Mouse (Mus musculus): ENCODE results near the gene Abhd4. TPM values are rescaled to one million over a fixed set of nuclear protein-coding genes. Genes with fewer than 3 reads are reported as not detected.

Gene Abhd4
- polyA plus RNA-seq, 1 experiment from 2014 or later, result 44.7 TPM

DNA sequence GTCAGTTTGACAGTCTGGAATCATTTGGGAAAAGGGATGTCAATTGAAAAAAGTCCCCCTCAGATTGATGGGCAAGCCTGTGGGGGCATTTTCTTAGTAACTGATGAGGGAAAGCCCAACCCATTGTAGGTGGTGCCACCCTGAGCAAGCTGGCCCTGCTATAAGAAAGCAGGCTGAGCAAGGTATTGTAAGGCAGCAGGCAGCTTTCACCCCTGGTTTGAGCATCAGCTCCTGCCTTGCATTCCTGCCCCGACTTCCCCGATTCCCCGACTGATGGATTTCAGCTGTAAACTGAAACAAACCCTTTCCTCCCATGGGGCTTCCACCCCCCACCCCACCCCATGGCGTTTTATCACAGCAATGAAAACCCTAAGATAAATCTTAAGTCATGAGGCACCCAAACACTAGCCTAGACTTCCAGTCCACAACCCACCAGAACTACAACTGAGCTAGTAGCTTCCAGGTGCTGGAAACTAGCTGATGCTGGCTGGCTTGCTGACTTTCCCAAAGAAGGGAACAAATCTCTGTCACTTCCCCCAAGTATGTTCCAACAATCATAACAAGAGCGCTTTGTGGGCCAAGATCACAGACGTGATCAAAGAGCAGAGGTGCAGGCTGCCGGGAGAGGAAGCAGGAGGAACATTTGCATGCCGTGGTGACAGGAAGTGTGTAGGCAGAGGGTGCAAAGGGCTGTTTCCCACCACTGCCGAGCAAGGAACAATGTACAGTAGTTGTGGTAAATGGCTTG, 21.0 kb upstream of the Abhd4 start:
- WGBS, result 51% methylated on average over 9 of the region's 9 CpGs
- DNase-seq (ENCODE audit: low spot score), result no peak
- peaks cover 4% of the 10 kb centered on the region; the same call in 1 of the 2 replicates for H3K27me3 ChIP-seq (ENCODE audit: insufficient read depth, poor library complexity, severe bottlenecking)
- no peak overlapping the region for H3K4me3 ChIP-seq
- peaks cover 25% of the 10 kb centered on the region for H3K36me3 ChIP-seq
- H3K9me3 ChIP-seq, result no peaks in the 10 kb centered on the region
- H3K27ac ChIP-seq, result peak overlapping the region; percentile 0; the same call in 1 of the 2 replicates
- peaks cover 38% of the 10 kb centered on the region for H3K4me1 ChIP-seq (replicated peaks)

DNA sequence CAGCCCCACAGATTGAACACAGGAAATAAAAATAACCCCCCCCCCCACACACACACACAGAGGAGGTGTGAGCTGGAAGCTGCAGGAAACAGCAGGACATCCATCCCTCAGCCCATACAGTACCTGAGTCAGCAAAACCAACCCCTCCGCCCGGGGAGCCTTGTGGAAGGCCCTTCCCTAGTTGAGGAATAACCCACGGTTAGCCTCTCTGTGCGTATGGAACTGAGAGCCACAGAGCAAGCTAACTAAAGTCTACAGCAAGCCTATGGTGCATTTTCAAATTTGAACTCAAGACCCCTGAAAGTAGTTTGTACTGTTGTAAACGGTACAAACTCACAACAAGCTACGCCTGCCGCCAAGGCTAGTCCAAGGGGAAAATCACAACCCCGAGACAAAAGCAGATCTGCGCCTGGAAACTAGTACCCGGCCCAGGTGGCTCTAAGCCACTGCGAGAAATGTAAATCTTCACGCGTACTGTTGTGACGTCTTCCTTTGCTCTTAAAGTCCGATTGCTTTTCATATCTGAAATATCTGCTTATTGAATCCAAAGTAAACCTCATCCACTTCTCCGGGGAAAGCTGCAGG, 20.3 kb upstream of the Abhd4 start:
- WGBS, result 77% methylated on average over 16 of the region's 16 CpGs
- peaks cover 31% of the 10 kb centered on the region for H3K4me1 ChIP-seq (replicated peaks)
- no peaks in the 10 kb centered on the region for H3K9me3 ChIP-seq
- H3K4me3 ChIP-seq, result no peak overlapping the region
- DNase-seq (ENCODE audit: low spot score), result no peak
- peaks cover 4% of the 10 kb centered on the region; the same call in 1 of the 2 replicates for H3K27me3 ChIP-seq (ENCODE audit: insufficient read depth, poor library complexity, severe bottlenecking)
- H3K27ac ChIP-seq, result peak overlapping the region; percentile 53; the same call in 1 of the 2 replicates
- peaks cover 30% of the 10 kb centered on the region for H3K36me3 ChIP-seq

DNA sequence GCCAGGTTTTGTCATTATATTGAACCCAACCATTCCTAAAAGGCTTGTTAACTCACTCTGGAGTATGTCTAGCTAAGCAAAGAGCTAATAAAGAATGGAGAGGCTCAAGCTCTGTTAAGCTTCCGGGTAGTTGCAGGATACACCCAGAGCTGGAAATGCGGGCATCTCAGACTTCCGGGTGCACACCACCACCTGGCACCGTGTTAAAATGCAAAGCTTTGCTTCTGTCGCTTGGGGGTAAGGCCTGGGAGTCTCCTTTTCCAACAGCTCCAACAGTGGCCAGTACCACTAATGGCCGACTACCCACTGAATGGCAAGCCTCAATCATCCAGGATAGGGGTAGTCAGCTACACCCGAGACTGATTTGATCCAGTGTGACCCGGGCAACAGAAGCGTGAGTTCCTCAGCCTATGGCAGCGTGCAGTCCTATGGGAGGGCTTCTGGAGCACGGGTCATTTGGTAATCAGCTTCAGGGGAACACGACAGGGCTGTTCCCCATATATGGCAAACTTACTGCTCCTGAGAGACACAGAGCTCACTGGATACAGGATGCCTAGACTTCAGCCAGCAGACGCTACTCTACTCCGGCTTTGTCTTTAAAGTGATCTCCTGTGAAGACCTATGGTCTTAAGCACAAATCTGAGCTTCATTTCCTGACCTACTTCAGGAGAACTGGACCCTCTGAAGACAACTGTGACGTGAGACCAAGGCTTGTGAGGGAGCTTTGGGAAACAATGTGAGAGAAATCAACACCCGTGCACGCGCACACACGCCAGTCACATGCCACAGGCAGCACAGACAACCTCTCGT, 19.6 kb upstream of the Abhd4 start:
- H3K4me1 ChIP-seq (replicated peaks), result peaks cover 23% of the 10 kb centered on the region
- peaks cover 36% of the 10 kb centered on the region for H3K36me3 ChIP-seq
- no peaks in the 10 kb centered on the region for H3K9me3 ChIP-seq
- WGBS, result 86% methylated on average over 20 of the region's 20 CpGs
- no peak overlapping the region for H3K4me3 ChIP-seq
- DNase-seq (ENCODE audit: low spot score), result no peak
- no peaks in the 10 kb centered on the region for H3K27me3 ChIP-seq (ENCODE audit: insufficient read depth, poor library complexity, severe bottlenecking)
- peak overlapping the region; percentile 53; the same call in 1 of the 2 replicates for H3K27ac ChIP-seq

DNA sequence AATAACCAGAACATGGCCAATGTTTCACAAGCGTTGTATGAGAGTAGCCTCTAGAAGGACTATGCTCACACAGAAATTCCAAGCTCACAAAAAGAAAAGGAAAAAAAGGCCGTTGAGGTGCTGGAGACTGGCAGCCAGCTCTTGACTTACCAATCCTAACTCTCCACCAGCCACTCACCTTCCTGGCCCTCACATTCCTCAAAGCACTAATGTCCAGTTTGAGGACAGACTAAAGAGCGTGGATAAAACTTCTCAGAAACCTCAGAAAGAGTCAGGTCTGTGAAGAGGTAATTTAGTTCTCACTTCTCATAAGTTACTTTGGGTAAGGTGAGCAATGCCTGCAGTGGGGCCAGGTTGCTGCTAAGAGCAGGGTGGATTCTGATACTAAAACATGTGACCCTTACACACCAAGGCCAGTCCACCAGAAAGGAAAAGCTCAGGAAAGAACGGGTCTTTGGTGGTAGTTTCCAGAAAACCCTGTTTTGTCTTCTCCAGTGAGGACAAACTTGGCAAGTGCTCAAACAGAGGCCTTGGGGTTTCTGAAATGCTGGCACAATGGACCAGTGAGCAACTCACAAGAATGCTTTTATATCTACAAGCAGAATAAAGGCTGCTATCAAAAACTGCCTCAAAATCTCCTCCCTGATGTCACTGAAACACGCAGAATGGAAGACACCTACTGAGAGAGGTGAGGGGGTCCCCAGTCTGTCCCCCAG, 18.0 kb upstream of the Abhd4 start:
- H3K36me3 ChIP-seq, result peaks cover 44% of the 10 kb centered on the region
- 83% methylated on average over 5 of the region's 5 CpGs for WGBS
- H3K4me1 ChIP-seq (replicated peaks), result peaks cover 22% of the 10 kb centered on the region
- H3K4me3 ChIP-seq, result no peak overlapping the region
- H3K27ac ChIP-seq, result no peak overlapping the region
- no peak for DNase-seq (ENCODE audit: low spot score)
- no peaks in the 10 kb centered on the region for H3K9me3 ChIP-seq
- H3K27me3 ChIP-seq (ENCODE audit: insufficient read depth, poor library complexity, severe bottlenecking), result no peaks in the 10 kb centered on the region

DNA sequence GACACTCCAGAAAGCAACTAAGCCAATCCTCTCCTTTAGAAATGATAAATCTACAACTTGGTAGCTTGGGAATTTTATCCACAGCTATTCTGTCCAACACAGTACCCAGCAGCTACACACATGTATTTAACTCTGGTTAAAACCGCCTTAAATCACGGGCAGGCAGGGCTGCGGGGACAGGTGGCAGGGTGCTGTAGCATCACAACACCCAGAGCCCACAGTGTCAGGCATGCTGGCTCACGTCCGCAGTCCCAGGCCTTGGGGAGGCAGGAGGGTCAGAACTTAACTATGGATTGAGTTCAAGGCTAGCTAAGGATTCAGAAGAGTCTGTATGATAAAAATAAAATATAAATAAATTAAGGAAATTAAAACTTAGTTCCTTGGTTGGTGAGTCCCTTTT, 17.1 kb upstream of the Abhd4 start:
- WGBS, result 90% methylated on average over 5 of the region's 5 CpGs
- H3K36me3 ChIP-seq, result peaks cover 53% of the 10 kb centered on the region
- peaks cover 19% of the 10 kb centered on the region for H3K4me1 ChIP-seq (replicated peaks)
- H3K4me3 ChIP-seq, result no peak overlapping the region
- no peaks in the 10 kb centered on the region for H3K27me3 ChIP-seq (ENCODE audit: insufficient read depth, poor library complexity, severe bottlenecking)
- no peak for DNase-seq (ENCODE audit: low spot score)
- peaks cover 3% of the 10 kb centered on the region; the same call in 1 of the 2 replicates for H3K9me3 ChIP-seq
- no peak overlapping the region for H3K27ac ChIP-seq

DNA sequence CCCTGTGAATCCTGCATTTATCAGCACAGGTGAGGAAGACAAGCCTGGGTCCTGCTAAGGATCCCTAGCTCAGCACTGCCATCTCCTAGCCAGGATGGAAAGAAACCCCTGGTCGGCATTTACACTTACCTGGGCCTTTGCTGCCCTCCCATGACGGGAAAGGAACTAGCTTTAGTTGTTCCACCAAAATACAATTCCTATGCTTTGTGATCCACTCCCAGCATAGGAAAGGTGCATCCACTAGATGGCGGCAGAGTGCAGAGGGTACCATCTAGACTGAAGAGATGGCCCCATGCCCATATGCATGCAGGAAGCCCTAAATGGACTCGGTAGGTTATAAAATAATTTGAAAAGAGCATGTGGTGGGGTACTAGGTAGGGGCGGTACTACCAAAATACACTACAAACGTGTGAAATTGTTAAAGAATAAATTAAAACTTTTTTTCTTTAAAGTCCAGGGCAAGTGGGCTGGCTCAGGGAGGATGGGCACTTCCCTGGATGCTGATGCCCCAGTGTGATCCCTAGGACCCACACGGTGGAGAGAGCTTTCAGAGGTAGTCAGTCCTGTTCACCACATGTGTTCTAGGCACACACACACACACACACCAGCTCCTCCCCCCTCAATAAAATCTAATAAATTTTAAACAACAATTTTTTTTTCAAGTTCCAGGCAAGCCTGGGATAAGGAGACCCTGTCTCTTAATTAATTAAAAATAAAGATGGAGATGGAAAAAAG, 14.8 kb upstream of the Abhd4 start:
- Histone ChIP-seq H3K27ac (no peak overlapping the region), H3K27me3 (ENCODE audit: insufficient read depth, poor library complexity, severe bottlenecking) (no peaks in the 10 kb centered on the region), H3K36me3 (peaks cover 68% of the 10 kb centered on the region), H3K9me3 (peaks cover 5% of the 10 kb centered on the region; the same call in 1 of the 2 replicates), H3K4me1 (replicated peaks) (peaks cover 6% of the 10 kb centered on the region; the same call in 1 of the 2 replicates), H3K4me3 (no peak overlapping the region)
- 23% methylated on average over 7 of the region's 7 CpGs for WGBS
- DNase-seq (ENCODE audit: low spot score), result peak; percentile 76

DNA sequence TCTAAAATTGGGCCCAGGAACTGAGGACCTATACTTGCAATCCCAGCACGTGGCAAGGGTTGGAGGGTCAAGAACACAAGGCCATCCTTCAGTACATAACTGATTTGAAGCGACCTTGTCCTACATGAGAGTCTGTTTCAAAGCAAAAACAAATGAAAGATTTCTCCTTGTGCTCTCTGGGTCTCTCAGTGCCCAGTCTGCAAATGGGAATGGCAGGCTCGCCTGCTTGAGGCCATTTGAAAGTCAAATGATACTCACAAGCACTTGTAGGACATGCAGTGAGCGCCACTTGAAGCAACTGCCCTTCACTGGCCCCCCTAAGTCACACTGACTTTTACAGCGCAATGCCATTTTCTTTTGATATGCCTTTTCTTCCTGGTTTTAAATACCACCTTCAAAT, 13.4 kb upstream of the Abhd4 start:
- H3K4me3 ChIP-seq, result no peak overlapping the region
- peaks cover 5% of the 10 kb centered on the region; the same call in 1 of the 2 replicates for H3K9me3 ChIP-seq
- H3K27ac ChIP-seq, result no peak overlapping the region
- no peaks in the 10 kb centered on the region for H3K27me3 ChIP-seq (ENCODE audit: insufficient read depth, poor library complexity, severe bottlenecking)
- DNase-seq (ENCODE audit: low spot score), result no peak
- H3K4me1 ChIP-seq (replicated peaks), result no peaks in the 10 kb centered on the region
- H3K36me3 ChIP-seq, result peaks cover 62% of the 10 kb centered on the region
- WGBS, result 86% methylated on average over 5 of the region's 5 CpGs

DNA sequence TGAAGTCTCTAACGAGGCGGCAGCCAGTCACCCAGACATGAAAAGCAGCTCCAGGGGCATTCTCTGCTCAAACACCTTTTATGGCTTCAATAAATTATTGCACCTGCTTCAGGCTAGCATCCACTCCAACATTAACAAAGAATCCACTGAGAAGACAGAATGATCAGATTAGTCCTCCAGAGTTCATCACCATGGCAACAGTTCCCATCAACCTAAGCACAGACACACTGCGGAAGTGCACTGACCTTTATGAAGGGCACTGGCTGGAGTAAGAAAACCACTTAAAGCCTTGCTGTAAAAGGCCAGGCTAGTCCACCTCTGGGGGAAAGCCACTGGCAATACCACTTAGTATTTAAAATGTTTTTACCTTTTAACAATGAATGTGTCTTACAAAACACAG, 9.8 kb upstream of the Abhd4 start:
- 83% methylated on average over 3 of the region's 3 CpGs for WGBS
- H3K4me1 ChIP-seq (replicated peaks), result peaks cover 7% of the 10 kb centered on the region; the same call in 1 of the 2 replicates
- H3K4me3 ChIP-seq, result no peak overlapping the region
- H3K27me3 ChIP-seq (ENCODE audit: insufficient read depth, poor library complexity, severe bottlenecking), result no peaks in the 10 kb centered on the region
- DNase-seq (ENCODE audit: low spot score), result no peak
- no peak overlapping the region for H3K27ac ChIP-seq
- peaks cover 73% of the 10 kb centered on the region for H3K36me3 ChIP-seq
- peaks cover 5% of the 10 kb centered on the region; the same call in 1 of the 2 replicates for H3K9me3 ChIP-seq

DNA sequence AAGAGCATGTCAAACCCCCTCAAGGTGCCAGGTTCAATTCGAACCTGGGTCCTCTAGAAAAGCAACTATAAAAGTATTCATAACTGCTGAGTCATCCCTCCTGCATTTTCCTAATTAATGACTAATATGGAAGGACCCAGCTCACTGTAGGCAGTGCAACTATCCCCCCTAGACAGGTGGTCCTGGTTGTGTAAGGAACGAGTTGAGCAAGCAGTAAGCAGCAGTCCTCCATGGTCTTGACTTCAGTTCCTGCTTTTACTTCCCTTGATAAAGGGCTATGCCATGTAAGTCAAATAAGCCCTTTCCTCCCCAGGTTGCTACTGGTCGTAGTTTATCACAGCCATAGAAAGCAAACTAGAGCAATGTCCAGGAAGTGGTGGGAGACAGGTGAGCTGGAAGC, 7.8 kb upstream of the Abhd4 start:
- WGBS, result 89% methylated on average over 3 of the region's 3 CpGs

DNA sequence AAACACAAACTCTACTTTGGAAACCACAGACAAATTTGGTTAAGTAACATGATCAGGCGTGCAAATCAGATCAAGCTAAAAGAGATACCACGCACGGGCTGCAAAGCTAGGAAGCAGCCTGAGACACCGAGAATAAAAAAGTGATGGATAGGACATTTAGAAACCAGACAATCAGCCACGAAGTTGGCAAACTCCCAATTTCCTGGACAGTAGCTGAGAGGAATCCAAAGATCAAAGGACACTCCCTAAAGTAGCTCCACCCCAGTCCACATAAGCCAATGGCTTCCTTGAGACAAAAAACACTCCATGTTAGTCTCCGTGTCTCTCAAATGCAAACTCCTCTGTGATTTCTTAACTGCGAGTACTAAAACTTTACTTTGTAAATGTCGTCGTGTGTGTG, 4.7 kb upstream of the Abhd4 start:
- WGBS, result 71% methylated on average over 9 of the region's 9 CpGs
- Histone ChIP-seq H3K9me3 (no peaks in the 10 kb centered on the region), H3K4me3 (no peak overlapping the region), H3K4me1 (replicated peaks) (peaks cover 30% of the 10 kb centered on the region), H3K36me3 (peaks cover 54% of the 10 kb centered on the region), H3K27ac (no peak overlapping the region), H3K27me3 (ENCODE audit: insufficient read depth, poor library complexity, severe bottlenecking) (no peaks in the 10 kb centered on the region)
- no peak for DNase-seq (ENCODE audit: low spot score)

More for the DNA sequence above, 7.8 kb upstream of the Abhd4 start:
- no peaks in the 10 kb centered on the region for H3K27me3 ChIP-seq (ENCODE audit: insufficient read depth, poor library complexity, severe bottlenecking)
- no peak overlapping the region for H3K4me3 ChIP-seq
- no peak for DNase-seq (ENCODE audit: low spot score)
- H3K9me3 ChIP-seq, result peaks cover 5% of the 10 kb centered on the region; the same call in 1 of the 2 replicates
- H3K4me1 ChIP-seq (replicated peaks), result peaks cover 17% of the 10 kb centered on the region; the same call in 1 of the 2 replicates
- H3K36me3 ChIP-seq, result peaks cover 76% of the 10 kb centered on the region
- no peak overlapping the region for H3K27ac ChIP-seq

DNA sequence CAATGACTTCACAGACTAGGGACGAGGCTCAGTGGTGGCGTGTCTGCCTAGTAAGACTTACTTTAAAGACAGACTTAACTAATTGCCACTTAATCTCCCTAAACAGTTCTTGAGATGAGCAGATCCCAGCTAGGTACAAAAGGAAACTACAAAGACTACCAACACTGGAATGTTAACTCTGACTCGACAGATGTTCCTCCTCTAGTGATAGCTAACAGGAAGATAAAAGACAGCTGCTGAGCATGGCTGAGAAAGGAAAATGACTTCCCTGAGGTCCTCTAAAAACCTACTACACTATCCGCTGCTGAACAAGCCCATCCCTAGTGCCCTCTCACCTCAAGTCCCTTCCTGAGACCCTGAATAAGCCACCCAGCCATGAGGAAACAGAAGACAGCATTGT, 3.9 kb upstream of the Abhd4 start:
- Histone ChIP-seq H3K9me3 (no peaks in the 10 kb centered on the region), H3K4me1 (replicated peaks) (peaks cover 37% of the 10 kb centered on the region), H3K27me3 (ENCODE audit: insufficient read depth, poor library complexity, severe bottlenecking) (no peaks in the 10 kb centered on the region), H3K4me3 (no peak overlapping the region), H3K27ac (no peak overlapping the region), H3K36me3 (peaks cover 50% of the 10 kb centered on the region)
- DNase-seq (ENCODE audit: low spot score), result no peak
- WGBS, result 83% methylated on average over 4 of the region's 4 CpGs
